In the genomic region with DNA sequence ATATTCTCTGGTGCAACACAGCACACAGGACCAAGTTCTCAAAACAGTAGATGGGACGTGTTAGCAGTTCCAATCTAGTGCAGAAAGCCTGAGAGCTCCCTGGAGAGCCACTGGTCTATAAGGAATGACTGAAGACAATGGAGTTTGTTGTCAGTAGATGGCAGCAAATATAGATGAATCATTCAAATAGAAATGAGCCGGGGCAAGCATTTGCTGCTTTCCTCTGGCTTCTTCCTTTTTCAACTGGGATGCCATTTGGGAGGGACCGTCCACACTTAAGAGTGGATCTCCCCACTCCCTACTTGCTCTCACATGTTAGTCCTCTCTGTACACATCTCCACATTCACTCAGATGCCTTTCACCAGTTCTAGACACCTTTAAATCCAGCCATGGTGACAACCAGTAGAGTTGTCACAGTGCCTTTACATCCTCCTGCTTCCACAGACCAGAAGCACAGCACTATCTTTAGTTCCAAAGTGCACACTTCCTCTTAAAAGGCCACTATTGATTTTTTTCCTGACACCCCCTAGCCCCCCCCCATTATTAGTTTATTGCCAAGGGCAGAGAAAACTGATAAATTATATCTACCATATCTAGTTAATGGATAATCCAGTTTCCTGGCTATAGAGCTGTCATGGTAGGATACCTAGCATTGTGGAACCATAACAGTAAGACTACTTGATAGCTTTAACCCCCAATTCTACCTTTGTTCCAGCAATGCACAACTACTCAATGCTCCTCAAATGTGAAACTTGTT, we compare ENCODE assay signal across 8 mouse cellular contexts.
DNase-seq lines count a peak whose midpoint lies in the region; ATAC-seq and TF ChIP-seq lines count a peak whose summit lies in the region.

No protein-coding gene starts in this region.

- DNase-seq in embryonic facial prominence, embryonic 11.5 days (ENCODE audit: low spot score), result peak; percentile 39
- DNase-seq in embryonic facial prominence, embryonic 10.5 days (ENCODE audit: low spot score), result no peak
- peak; percentile 8 to 32 for DNase-seq in spleen, postnatal 36 days (ENCODE audit: low spot score in 2 of 2)
- no peak for DNase-seq in spleen, postnatal 4 days (ENCODE audit: low spot score in 2 of 2)
- DNase-seq in heart, postnatal 0 days (ENCODE audit: low spot score), result peak; percentile 78
- peak; percentile 82 for DNase-seq in lung, postnatal 36 days
- DNase-seq in urinary bladder, postnatal 25 days (ENCODE audit: low spot score), result no peak

- ATAC-seq in embryonic facial prominence, embryonic 11.5 days (replicated peaks; ENCODE audit: insufficient number of reproducible peaks, low FRiP score, low TSS enrichment, low read depth), result no peak
- ATAC-seq in heart, postnatal 0 days (ENCODE audit: insufficient read depth, low read depth), result peak; percentile 44; the same call in 1 of the 2 replicates
- no peak for ATAC-seq in monocyte, adult 5-6 weeks (replicated peaks; ENCODE audit: insufficient number of reproducible peaks, low FRiP score, low TSS enrichment, poor library complexity, severe bottlenecking)

- peak; percentile 62 for TF ChIP-seq CTCF in heart, postnatal 0 days (IDR thresholded peaks at IDR 0.05; ENCODE audit: low read depth)

- H3K9me3 ChIP-seq in embryonic facial prominence, embryonic 11.5 days (replicated peaks; ENCODE audit: control insufficient read depth, low read length), result no peaks in the 10 kb centered on the region
- H3K9me3 ChIP-seq in embryonic facial prominence, embryonic 10.5 days, result no peaks in the 10 kb centered on the region
- no peaks in the 10 kb centered on the region for H3K9me3 ChIP-seq in heart, postnatal 0 days (replicated peaks; ENCODE audit: control insufficient read depth, low read length)

- no peaks in the 10 kb centered on the region for H3K4me1 ChIP-seq in embryonic facial prominence, embryonic 11.5 days (ENCODE audit: control insufficient read depth, insufficient read depth, low read length)
- no peaks in the 10 kb centered on the region for H3K4me1 ChIP-seq in embryonic facial prominence, embryonic 10.5 days
- H3K4me1 ChIP-seq in heart, postnatal 0 days (ENCODE audit: control insufficient read depth, insufficient read depth), result no peaks in the 10 kb centered on the region

- no peaks in the 10 kb centered on the region for H3K36me3 ChIP-seq in embryonic facial prominence, embryonic 11.5 days (replicated peaks; ENCODE audit: control insufficient read depth, insufficient read depth, low read depth, low read length)
- H3K36me3 ChIP-seq in embryonic facial prominence, embryonic 10.5 days (replicated peaks), result no peaks in the 10 kb centered on the region
- no peaks in the 10 kb centered on the region; the same call in 1 of the 2 replicates for H3K36me3 ChIP-seq in heart, postnatal 0 days (replicated peaks; ENCODE audit: control insufficient read depth, insufficient read depth, low read length)

- no peak for TF ChIP-seq EP300 in heart, postnatal 0 days (IDR thresholded peaks at IDR 0.05; ENCODE audit: low read depth)

- no peak overlapping the region for H3K4me3 ChIP-seq in embryonic facial prominence, embryonic 11.5 days (ENCODE audit: low read depth, low read length)
- no peak overlapping the region for H3K4me3 ChIP-seq in embryonic facial prominence, embryonic 10.5 days
- no peak overlapping the region for H3K4me3 ChIP-seq in heart, postnatal 0 days (ENCODE audit: low read depth, low read length)

- no peak overlapping the region for H3K4me2 ChIP-seq in embryonic facial prominence, embryonic 11.5 days (ENCODE audit: low read depth, low read length)
- H3K4me2 ChIP-seq in heart, postnatal 0 days (ENCODE audit: low read depth, low read length), result no peak overlapping the region

- no peak overlapping the region for H3K9ac ChIP-seq in embryonic facial prominence, embryonic 11.5 days (replicated peaks; ENCODE audit: low read length)
- no peak overlapping the region for H3K9ac ChIP-seq in heart, postnatal 0 days (replicated peaks; ENCODE audit: low read depth, low read length)

- no peak overlapping the region for H3K27ac ChIP-seq in embryonic facial prominence, embryonic 11.5 days (replicated peaks; ENCODE audit: low read depth, low read length)
- H3K27ac ChIP-seq in embryonic facial prominence, embryonic 10.5 days (replicated peaks), result no peak overlapping the region
- H3K27ac ChIP-seq in heart, postnatal 0 days (ENCODE audit: low read depth), result no peak overlapping the region

- H3K27me3 ChIP-seq in embryonic facial prominence, embryonic 11.5 days (ENCODE audit: control insufficient read depth, insufficient read depth, low read length), result no peaks in the 10 kb centered on the region
- H3K27me3 ChIP-seq in embryonic facial prominence, embryonic 10.5 days (replicated peaks; ENCODE audit: low read depth, poor library complexity, severe bottlenecking), result no peaks in the 10 kb centered on the region
- H3K27me3 ChIP-seq in heart, postnatal 0 days (ENCODE audit: control insufficient read depth, insufficient read depth, low read length), result no peaks in the 10 kb centered on the region

- WGBS in embryonic facial prominence, embryonic 11.5 days, result 62% methylated on average over 3 of the region's 3 CpGs
- 61% methylated on average over 3 of the region's 3 CpGs for WGBS in embryonic facial prominence, embryonic 10.5 days
- 19% methylated on average over 3 of the region's 3 CpGs for WGBS in heart, postnatal 0 days

Comparison
In these comparisons a context has a peak if more than half of its experiments do, and no peak if none do; other contexts are left out.
1. DNase-seq: peak in embryonic facial prominence, embryonic 11.5 days (single experiment), spleen, postnatal 36 days (2 of 2), heart, postnatal 0 days (single experiment) and lung, postnatal 36 days (single experiment); none in embryonic facial prominence, embryonic 10.5 days (single experiment), spleen, postnatal 4 days (0 of 2) and urinary bladder, postnatal 25 days (single experiment).